Mouse (Mus musculus) thymus, adult 2 months (tissue): ENCODE measurements around the gene Ublcp1.

Experiments used
- CTCF ChIP-seq: fragments of 200-500 bp; IDR thresholded peaks from 2 replicates; pipeline ENCODE4 v1.5.1; 2012; ENCODE audit warnings: mild to moderate bottlenecking, control low read depth, low read length, moderate library complexity, borderline replicate concordance; ENCODE audit not compliant: control insufficient read depth, poor library complexity, insufficient read depth; ENCODE audit errors: extremely low read depth
- POLR2A ChIP-seq: fragments of 200-500 bp; IDR thresholded peaks from 2 replicates; pipeline ENCODE4 v1.6.1; 2012; ENCODE audit warnings: mild to moderate bottlenecking, low read length, control low read depth, moderate library complexity; ENCODE audit not compliant: control insufficient read depth, poor library complexity, insufficient read depth; ENCODE audit errors: extremely low read depth

GRCm38 (mm10) chr11:44423261-44423660, 47.0 kb downstream of the Ublcp1 start:
- TF ChIP-seq POLR2A (no peak), CTCF (no peak)
